In genomic region chr17:8976745-8977144, GRCm38 (mm10) we compare ENCODE assay signal across 22 mouse cellular contexts. TPM values are rescaled to one million over a fixed set of nuclear protein-coding genes. Genes with fewer than 3 reads are reported as not detected.
"Had no signal": no experiment of that assay in that cellular context is flagged by ENCODE, and none has a peak within 500 bp of the region (broad histone marks: within the 10 kb centered on the region; RNA-seq: fewer than 3 reads in every experiment).

No protein-coding gene starts in this region.

- H3K4me2 ChIP-seq: lung, embryonic 15.5 days; midbrain, embryonic 11.5 days; midbrain, embryonic 13.5 days; midbrain, embryonic 15.5 days; neural tube, embryonic 13.5 days; neural tube, embryonic 15.5 days had no signal

- H3K9me3 ChIP-seq: lung, embryonic 15.5 days; megakaryocyte, embryonic 14.5 days; midbrain, embryonic 13.5 days; midbrain, embryonic 15.5 days; neural tube, embryonic 13.5 days; neural tube, embryonic 15.5 days had no signal

- H3K27me3 ChIP-seq: lung, embryonic 15.5 days; midbrain, embryonic 13.5 days; midbrain, embryonic 15.5 days; neural tube, embryonic 13.5 days; neural tube, embryonic 15.5 days had no signal

- H3K36me3 ChIP-seq: lung, embryonic 15.5 days had no signal

- ATAC-seq: liver, postnatal 0 days; lung, postnatal 0 days; midbrain, embryonic 13.5 days; midbrain, embryonic 15.5 days had no signal

- H3K27ac ChIP-seq: lung, embryonic 15.5 days; macrophage; midbrain, embryonic 13.5 days; midbrain, embryonic 15.5 days; neural tube, embryonic 13.5 days; neural tube, embryonic 15.5 days had no signal

- H3K4me3 ChIP-seq: lung, embryonic 15.5 days; megakaryocyte, embryonic 14.5 days; midbrain, embryonic 13.5 days; midbrain, embryonic 15.5 days; neural tube, embryonic 13.5 days; neural tube, embryonic 15.5 days had no signal

- H3K9ac ChIP-seq: liver, postnatal 0 days; lung, embryonic 15.5 days; midbrain, embryonic 13.5 days; midbrain, embryonic 15.5 days; neural tube, embryonic 13.5 days; neural tube, embryonic 15.5 days had no signal

- DNase-seq: liver, postnatal 0 days; lung, adult 2 months; lung, postnatal 14 days; lung, postnatal 36 days; retina, postnatal 1 day; right cerebral cortex, adult 18-20 months; right cerebral cortex, postnatal 25 days; right cerebral cortex, postnatal 4 days; spleen, adult 18-20 months; thymus, adult 18-20 months; thymus, postnatal 14 days; thymus, postnatal 36 days had no signal

RNA-seq across cellular contexts. Expression of gene 1700010I14Rik, which starts 11.4 kb away (rescaled TPM):
- polyA plus RNA-seq: small intestine, adult 2 months had no signal
